Mouse (Mus musculus): Measurements from ENCODE around the gene Dapk2. TPM values are rescaled to one million over a fixed set of nuclear protein-coding genes. Genes with fewer than 3 reads are reported as not detected.

Dapk2 gene
- total RNA-seq, 2 experiments from 2014 or later, result 7.5 to 9.3 TPM

DNA sequence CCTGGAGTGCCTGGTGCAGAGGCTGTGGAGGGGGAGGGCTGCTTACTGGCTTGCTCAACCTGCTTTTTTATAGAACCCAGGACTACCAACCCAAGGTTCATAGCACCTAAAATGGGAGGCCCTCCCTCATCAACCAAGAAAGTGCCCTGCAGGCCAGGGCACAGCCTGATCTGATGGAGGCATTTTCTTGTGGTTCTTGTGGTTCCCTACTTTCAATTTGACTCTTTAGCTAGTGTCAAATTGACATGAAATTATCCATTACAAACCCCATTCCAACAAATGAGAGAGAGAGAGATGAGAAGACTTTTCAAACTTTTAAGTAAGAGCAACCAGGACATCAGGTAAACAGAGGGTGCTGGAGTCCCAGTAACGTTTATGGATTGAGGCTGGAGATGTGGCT is 15.8 kb upstream of the Dapk2 start:
- DNase-seq, result no peak

DNA sequence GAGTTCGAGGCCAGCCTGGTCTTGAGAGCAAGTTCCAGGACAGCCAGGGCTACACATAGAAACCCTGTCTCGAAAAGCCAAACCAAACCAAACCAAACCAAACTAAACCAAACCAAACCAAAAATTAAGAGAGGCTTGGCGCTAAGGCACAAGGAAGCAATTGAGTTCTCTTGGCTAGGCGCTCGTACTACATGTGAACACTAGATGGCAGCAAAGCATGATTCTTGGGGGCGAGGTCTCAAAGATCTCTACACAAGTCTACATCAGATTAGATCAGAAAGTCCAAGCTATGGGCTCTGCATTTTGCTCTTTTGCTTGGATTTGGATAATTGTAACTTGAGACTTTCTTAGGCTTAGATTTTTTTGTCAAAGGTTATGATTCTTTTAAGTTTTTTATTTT is 13.8 kb upstream of the Dapk2 start:
- DNase-seq, result peak; percentile 66 to 71

DNA sequence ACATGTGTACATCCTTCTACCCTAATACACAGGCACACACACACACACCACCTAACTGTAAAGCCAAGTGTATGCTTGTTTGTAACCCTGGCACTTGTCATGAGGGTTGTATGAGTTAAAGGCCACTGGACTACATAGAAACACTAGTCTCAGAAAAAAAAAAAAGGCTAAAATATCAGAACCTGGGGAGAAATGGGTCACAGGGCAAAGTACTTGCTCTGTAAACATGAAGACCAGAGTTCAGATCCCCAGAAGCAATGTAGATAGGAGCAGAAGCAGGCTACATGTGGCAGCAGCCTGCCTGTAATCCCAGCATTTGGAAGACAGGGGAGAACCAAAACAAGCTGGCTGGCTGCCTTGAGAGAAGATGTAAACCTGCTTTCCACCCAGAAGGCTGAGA is 11.9 kb upstream of the Dapk2 start:
- no peak for DNase-seq

DNA sequence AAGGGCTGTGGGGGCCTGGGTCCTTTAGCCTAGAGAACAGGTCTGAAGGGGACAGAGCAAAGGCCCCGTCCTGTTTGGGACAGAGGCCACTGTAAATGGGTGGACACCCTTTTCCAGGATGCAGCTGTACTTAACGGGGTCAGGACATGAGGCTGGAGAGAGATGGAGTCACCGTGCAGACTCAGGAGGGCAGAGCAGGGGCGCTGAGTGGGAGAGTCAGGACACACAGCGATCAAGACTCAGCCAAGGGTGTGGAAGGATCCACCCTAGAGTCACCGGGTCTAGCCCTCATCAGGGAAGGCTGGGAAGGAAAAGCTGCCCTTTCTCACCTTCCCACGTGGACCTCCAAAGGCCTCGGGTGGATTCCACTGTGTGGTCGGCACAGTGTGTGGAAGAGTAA is 6.0 kb upstream of the Dapk2 start:
- DNase-seq, result no peak

DNA sequence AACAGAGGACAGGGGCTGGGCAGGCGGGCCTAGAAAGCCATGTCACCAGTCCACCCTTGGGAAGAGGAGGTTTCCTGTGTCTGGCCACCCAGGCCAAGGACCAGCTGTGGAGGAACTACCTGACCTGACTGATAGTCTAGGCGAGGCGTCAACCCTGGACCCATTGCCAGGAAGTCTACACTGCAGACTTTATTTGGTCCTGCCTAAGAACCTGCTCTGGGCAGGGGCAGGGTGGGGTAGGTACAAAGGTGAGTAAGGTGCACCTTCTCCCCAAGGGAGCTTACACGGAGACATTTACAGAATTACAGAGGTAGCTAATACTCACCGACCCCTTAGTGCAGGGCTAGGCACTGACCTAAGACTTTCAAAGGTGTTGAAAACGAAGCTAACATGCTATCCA is 4.4 kb upstream of the Dapk2 start:
- no peak for DNase-seq

DNA sequence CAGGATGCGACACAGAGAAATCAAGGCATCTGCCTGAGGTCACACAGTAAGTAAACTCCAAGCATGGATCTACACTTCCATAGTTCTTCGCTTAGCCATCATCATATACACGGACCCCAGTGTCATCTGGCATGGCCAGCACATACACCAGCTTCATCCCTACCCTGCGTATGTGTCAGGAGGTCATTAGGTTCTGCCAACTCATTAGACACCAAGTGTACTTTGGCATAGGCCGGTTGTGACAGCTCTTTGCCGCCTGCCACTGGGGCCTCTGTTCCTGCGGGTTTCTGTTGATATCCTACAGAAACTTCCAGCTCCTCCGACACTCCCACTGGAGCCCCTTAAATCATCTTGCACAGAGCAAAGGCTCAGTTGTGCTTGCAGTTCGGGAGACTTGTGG is 4.0 kb upstream of the Dapk2 start:
- DNase-seq, result no peak

DNA sequence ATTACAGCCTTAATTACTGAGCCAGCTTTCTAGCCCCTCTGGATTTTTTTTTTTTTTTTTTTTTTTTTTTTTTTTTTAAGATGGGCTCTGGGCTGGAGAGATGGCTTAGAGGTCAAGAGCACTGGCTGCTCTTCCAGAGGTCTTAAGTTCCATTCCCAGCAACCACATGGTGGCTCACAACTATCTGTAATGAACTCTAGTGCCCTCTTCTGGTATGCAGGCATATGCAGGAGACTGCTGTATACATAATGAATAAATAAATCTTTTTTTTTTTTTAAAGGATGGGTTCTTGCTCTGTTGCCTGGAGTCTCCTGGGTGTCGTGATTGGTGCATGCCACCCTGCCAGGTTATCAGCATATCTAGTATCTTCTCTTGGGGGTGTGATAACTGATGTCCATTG is 2.5 kb upstream of the Dapk2 start:
- no peak for DNase-seq

DNA sequence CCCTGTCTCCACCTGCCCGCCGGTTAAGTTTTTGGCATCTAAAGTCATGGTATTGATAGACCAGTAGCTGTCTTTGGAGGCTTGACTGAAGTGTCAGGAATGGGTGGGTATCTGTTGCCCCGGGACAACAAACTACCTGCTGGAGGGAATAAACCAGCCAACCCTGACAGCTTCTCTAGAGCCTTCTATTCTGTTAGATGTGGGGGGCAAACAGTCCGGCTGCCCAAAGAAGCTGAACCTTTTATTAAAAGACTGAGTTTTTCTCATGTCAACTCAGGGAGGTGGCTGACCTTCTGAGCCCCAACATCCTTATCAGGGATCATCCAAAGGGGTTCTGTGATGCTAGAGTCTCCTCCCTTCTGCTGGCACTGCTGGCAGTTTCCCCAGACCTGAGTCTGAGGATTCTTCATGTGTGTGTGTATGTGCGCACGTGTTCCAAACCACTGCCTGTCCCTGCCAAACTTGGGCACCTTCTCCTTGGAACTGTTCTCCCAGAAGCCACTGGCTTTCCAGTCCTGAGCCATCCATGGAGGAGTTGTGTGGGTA is 935 bp downstream of the Dapk2 start:
- DNase-seq, result no peak

DNA sequence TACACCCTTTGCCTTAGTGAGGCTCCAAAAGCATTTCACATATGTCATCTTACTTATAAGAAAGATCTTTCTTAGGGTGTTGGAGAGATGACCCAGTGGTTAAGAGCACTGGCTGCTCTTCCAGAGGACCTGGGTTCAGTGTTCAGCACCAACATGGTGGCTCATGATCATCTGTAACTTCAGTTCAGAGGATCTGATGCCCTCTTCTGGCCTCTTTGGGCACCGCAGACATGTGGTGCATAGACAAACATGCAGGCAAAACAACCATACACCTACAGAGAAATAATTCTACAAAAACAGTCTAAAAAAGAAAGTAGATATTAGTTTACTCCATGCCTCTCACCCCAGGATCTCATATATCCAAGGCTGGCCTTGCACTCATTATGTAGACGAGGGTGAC is 2.1 kb downstream of the Dapk2 start:
- no peak for DNase-seq

DNA sequence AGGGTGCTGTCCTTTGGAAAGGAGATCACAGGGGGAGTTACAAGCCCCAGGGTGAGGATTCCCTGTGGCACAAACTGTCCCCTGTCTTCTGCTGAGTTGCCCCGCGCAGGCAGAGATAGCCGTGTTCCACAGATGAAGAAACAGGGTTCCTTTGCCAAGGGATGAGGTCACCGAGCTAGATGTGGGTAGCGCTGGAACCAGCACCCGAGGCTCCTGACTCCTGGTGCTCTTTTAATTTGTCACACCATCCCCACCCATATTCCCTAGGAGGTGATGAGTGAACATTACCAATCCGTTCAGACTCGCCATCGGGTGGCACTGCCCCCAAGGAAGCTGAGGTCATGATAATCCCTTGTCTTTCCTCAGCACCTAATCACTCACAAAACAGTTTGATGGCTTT is 5.0 kb downstream of the Dapk2 start:
- DNase-seq, result peak; percentile 39 to 62

DNA sequence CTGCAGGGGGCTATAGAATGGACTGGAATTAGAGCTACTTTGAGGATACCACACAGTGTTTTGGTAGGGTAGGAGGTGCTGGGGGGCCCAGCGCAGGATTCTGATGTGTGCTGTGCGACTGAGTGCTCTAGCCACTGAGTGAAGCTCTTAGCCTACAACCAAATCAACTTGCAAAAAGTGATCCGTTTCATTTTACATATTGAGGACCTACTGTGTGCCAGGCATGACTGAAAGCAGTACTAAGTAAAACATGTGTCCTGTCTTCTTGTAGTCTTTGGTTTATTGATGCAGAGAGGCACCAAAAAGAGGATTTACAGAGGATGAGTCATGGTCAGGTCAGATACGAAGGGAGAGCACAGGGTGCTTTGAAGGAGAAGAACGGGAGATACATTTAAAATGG is 9.2 kb downstream of the Dapk2 start:
- DNase-seq, result no peak

DNA sequence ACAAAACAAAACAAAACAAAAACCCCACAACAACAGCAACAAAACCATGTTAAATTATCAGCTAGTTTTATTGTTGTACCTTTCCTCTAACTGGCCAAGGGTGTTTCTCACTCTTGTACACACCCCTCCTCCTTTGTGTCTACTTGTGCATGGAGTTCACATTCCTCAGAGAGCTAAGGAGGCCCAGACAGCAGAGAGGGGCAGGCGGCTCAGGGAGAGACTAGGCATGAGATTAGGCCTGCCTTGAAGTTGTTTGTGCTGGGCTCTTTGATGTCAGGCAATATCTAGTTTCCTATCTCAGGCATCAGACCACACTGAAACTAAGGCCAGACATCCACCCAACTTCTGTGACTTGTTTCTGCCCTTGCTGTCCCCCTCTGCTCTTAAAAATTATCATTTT is 10.2 kb downstream of the Dapk2 start:
- DNase-seq, result no peak

DNA sequence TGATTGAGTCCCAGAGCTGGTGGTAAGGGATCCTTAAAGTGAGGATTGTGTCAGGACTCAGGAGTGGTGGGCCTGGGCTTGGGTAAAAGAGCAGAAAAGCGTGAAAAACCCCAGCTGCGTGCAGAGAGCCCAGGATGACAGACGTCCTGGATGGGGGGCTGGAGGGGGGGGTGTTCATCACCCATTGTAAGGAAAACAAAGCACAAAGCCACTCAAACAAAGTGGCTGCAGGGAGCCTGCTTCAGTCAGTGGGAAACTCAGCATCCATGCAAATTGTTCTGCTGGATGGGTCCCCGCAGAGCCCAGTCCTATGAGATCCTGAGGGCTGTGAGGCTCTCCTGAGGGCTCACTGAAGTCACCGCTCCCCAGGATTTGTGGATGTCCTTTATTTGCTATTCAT is 12.5 kb downstream of the Dapk2 start:
- DNase-seq, result no peak

DNA sequence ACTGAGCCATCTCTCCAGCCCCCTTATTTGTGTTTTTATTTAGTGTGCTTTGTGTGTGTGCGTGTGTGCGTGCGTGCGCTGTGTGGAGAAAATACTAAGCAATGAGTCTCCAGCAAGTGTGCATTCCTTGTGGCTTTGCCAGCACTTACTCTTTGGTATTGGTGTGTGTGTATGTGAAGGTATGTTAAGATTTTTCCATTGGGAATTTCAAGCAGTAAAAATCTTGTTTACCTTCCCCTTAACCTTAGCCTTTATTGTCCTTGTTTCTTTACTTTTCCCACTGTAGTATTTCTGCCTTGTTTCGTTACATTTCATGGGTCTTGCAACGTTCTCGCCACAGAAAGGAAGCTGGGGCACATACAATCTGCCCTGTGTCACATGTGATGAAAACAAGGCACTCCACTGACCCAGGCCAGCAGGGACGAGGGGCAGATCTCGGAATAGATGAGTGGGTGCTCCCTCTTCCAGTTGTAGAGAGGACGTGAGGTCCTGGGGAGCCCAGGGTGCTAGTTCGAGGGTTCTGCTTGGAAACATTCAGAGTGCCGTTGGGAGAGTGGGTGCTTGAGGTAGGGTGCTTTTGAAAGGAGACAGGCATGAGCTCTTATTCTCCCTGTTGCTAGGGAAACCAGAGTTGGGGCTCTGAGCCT is 13.4 kb downstream of the Dapk2 start:
- DNase-seq, result no peak

DNA sequence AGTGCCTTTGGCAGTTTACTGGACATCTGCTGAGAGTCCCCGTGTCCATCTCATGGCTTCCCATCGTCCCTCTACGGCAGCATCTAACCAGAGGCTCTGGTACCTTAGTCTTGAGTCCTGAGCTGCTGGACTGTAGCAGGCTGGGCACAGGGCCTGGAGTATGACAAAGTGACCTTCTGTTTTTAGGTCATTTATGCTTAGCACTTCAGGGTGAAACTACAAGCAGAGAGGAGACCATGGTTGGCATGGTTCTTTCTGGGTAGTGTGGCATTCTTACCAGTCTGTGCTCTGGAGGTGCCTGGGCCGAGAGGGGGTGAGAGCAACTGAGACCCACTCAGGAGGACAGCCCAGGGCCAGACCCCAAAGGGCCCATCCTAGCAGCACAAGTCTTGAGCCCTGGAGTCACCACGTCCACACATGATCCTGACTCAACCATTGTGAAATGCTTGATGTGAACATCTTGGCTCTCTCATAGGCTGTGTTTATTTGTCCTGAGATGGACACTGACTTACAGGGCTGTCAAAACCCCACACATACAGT is 15.4 kb downstream of the Dapk2 start:
- peak in 1 of 2 experiments; percentile 40 for DNase-seq

DNA sequence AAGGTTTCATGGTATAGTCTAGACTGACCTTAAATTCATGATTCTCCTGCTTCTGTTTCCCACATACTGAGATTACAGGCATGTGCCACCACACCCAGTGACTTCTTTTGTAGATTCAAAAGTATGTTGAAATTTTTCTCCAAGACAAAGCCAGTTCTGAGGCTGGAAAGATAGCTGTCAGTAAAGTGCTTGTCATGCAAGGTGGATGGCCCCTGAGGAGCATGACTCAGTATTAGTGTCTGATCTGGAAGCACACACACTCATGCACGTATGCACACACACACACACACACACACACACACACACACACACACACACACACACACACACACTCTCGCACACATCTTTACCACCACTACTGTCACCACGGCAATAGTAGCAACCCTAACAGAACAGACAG is 17.0 kb downstream of the Dapk2 start:
- no peak for DNase-seq

DNA sequence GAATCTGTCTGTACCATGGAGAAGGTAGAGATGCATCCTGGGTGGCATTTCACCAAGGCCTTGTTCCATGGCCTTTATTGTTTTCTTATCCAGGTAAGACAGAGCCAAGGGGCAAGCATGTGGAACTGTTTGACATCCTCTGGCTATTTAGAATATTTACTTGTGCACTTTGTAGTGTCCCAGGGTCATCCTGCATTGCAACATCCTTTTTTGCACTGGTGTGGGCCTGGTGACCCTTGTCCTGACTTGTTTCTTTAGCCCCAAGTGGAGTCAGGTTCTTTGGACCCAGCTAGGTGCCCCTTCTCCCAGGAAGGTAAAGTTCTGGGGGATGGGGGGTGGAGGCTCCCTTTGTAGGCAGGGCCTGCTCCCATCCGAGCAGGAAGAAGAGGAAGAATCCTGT is 20.0 kb downstream of the Dapk2 start:
- DNase-seq, result no peak

DNA sequence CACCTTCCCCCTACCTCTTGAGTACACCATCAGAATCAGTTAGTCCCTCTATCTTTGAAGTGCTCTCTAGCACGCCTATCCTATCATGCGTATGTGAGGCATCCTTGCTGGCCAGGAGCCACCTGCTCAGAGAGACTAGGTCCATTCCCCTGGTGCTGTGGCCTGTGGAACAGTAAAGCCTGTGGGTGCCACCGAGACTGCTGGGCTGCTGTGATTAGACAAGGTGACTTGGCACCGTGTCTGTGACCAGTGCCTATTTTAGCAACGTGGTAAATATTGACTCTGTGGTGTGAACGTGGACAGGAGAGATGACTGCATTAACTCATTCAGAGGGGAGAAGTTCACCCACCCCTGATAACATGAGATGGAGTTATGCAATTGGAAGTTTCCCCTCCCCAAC is 21.8 kb downstream of the Dapk2 start:
- no peak for DNase-seq

DNA sequence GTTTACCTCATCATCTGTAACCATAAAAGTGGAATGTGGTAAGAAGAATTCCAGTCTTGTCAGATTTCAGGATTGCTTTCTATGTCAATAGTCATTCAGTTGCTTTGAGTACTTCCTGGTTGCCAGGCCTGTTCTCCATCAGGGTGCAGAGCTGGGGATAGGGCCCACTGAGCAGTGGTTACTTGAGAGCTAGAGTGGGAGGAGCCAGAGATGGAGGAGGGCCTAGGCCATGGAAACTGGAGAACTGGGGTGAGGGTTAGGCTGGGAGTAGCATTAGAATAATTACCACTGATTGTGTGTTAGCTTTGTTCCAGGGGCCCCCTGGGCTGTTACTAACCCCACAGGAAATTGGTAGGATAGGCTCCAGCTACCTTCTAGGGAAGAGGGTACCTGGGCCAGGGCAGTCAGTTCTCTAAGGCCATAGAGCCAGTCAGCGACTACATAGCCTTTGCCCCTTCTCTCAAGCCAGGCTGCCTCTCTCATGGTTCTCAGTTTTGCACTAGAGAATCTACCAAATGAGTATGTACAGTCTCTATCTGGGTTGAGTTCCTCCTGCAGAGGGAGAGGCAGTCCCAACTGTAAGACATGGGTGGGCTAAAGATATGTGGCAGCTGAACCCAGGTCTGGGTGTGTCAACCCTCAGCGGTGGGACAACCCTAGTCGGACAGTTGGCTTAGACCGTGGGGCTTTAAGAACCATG is 23.3 kb downstream of the Dapk2 start:
- no peak for DNase-seq

DNA sequence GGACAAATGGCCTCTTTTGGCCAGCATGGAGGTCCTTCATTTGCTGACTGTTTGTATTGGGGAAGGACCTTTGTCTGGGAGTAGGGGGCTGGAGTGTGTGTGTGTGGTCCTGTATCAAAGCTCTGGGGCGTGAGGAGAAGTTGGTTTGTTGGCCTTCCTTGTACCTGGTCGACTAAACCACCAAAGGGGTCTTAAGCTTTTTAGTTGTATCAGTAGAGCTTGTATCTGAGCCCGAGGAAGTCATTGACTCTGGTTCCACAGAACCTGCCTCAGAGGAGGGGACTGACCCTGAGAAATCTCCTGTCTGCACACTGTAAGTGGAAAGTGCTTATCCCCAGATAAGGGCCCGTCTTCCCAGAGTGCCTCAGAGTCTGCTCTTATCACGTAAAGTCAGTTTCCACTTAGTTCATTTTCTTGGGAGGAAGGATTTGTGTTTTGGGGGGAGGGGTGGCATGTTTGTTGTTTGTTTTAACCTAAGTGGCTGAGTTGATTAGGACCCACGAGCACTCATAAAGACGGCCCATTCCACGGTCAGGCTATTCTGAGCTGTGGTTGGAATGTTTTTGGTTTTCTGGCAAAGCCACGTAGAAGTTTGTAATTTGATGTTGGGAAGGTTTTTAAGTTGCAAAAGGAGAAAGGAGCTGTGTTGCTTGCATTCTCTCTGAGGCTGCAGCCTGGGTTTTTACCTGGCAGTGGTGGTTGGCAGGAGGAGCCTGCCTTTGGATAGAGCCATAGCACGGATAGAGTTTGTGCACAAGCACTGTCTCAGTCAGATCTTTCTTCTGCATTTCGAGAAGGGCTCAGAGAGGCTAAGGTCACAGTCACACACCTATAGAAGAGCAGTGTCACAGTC is 24.0 kb downstream of the Dapk2 start:
- no peak for DNase-seq

DNA sequence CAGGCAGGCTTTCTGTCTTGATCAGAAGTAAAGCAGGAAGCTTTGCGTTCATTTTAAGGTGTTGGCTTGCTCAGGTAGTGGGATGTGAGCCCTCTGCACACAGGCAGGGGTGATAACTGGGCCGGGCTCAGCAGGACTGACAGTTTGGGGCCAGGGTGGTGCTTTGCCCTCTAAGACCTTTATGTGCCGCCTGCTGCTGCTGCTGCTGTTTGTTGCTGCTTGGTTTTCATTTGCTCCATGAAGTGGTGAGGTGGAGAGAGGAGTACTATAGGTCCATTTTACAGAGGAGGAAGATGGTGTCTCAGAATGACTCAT is 24.6 kb downstream of the Dapk2 start:
- DNase-seq, result no peak

DNA sequence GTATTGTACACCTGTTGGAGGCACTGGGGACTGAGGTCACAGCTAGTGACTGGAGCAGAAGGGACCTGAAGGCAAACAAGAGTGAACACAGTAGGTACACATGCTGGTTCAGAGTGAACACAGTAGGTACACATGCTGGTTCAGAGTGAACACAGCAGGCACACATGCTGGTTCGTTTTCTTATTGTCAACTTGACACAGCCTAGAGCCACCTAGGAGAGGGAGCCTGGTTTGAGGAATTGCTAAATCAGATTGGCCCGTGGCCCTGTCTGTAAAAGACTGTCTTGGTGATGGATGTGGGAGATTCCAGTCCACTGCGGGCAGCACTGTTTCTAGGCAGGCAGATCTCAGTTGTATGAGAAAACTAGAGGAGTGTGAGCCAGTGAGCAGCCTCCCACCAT is 25.0 kb downstream of the Dapk2 start:
- no peak for DNase-seq

DNA sequence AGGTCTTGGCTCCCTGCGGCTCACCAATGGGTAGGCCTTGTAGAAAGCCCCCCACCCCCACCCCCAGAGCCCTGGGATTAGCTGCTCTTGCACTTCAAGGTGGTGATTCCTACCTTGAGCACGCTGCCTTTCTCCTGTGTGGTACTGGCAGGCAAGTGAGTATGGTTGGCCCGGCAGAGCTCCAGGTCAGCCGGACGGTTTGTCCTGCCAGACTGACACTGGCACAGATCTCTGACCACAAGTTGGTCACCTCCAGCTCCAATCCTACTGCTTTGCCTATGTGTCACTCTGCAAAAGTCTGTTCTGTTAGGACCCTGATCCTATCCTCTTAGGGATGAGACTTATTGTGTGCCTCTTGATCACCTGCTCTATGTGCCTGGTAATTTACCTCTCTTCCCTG is 26.5 kb downstream of the Dapk2 start:
- DNase-seq, result no peak
